Mouse (Mus musculus): ENCODE measurements at regions not wholly inside any gene's neighbourhood (a gene's known extent, or its start where the extent isn't known, plus 50 kb on each side); places are given as distances from the start of the nearest gene placed in this dataset.
"Not testable (repeated sequence)": the region's sequence is repeated elsewhere in the genome, so short reads cannot be mapped to it uniquely, and the experiment has no call there.

- DNase-seq (ENCODE audit: low spot score in 2 of 2), result no peak
Measured at GRCm38 (mm10) chr8:34651750-34652149, 540.2 kb upstream of the Gm10131 start.

- not testable (repeated sequence) for DNase-seq (ENCODE audit: low spot score in 2 of 2)
Measured at GRCm38 (mm10) chr8:34628221-34628620, 516.7 kb upstream of the Gm10131 start.

- no peak for DNase-seq (ENCODE audit: low spot score in 2 of 2)
Measured at GRCm38 (mm10) chr8:34625670-34626069, 514.1 kb upstream of the Gm10131 start.

- DNase-seq (ENCODE audit: low spot score in 2 of 2), result no peak
Measured at GRCm38 (mm10) chr8:34623783-34624182, 512.2 kb upstream of the Gm10131 start.

- no peak for DNase-seq (ENCODE audit: low spot score in 2 of 2)
Measured at GRCm38 (mm10) chr8:34622177-34623114, 510.9 kb upstream of the Gm10131 start.

- no peak for DNase-seq (ENCODE audit: low spot score in 2 of 2)
Measured at GRCm38 (mm10) chr8:34618046-34618445, 506.5 kb upstream of the Gm10131 start.

GRCm38 (mm10) chr8:34614987-34615386 lies 503.4 kb upstream of the Gm10131 start:
- no peak for DNase-seq (ENCODE audit: low spot score in 2 of 2)

- no peak for DNase-seq (ENCODE audit: low spot score in 2 of 2)
Measured at GRCm38 (mm10) chr8:34614031-34614526, 502.5 kb upstream of the Gm10131 start.

GRCm38 (mm10) chr8:34613138-34613537 lies 501.6 kb upstream of the Gm10131 start:
- DNase-seq (ENCODE audit: low spot score in 2 of 2), result peak; percentile 52 to 53

GRCm38 (mm10) chr8:34612396-34612795 lies 500.9 kb upstream of the Gm10131 start:
- DNase-seq (ENCODE audit: low spot score in 2 of 2), result no peak

- no peak for DNase-seq (ENCODE audit: low spot score in 2 of 2)
Measured at GRCm38 (mm10) chr8:34610186-34610585, 498.6 kb upstream of the Gm10131 start.

GRCm38 (mm10) chr8:34607426-34607825 lies 495.9 kb upstream of the Gm10131 start:
- DNase-seq (ENCODE audit: low spot score in 2 of 2), result no peak

- no peak for DNase-seq (ENCODE audit: low spot score in 2 of 2)
Measured at GRCm38 (mm10) chr8:34605031-34605430, 493.5 kb upstream of the Gm10131 start.

GRCm38 (mm10) chr8:34604581-34604980 lies 493.0 kb upstream of the Gm10131 start:
- DNase-seq (ENCODE audit: low spot score in 2 of 2), result no peak

GRCm38 (mm10) chr8:34601426-34601953 lies 490.0 kb upstream of the Gm10131 start:
- no peak for DNase-seq (ENCODE audit: low spot score in 2 of 2)

GRCm38 (mm10) chr8:34600880-34601279 lies 489.3 kb upstream of the Gm10131 start:
- DNase-seq (ENCODE audit: low spot score in 2 of 2), result no peak

- DNase-seq (ENCODE audit: low spot score in 2 of 2), result no peak
Measured at GRCm38 (mm10) chr8:34596593-34596992, 485.1 kb upstream of the Gm10131 start.

GRCm38 (mm10) chr8:34590976-34591749 lies 479.6 kb upstream of the Gm10131 start:
- peak in 1 of 2 experiments; percentile 21 for DNase-seq (ENCODE audit: low spot score in 2 of 2)

- no peak for DNase-seq (ENCODE audit: low spot score in 2 of 2)
Measured at GRCm38 (mm10) chr8:34578043-34578442, 466.5 kb upstream of the Gm10131 start.

GRCm38 (mm10) chr8:34574009-34574408 lies 462.5 kb upstream of the Gm10131 start:
- DNase-seq (ENCODE audit: low spot score in 2 of 2), result no peak

- no peak for DNase-seq (ENCODE audit: low spot score in 2 of 2)
Measured at GRCm38 (mm10) chr8:34573007-34573881, 461.7 kb upstream of the Gm10131 start.

Measured in right cerebral cortex, adult 2 months (tissue).